Mouse (Mus musculus) midbrain, embryonic 12.5 days (tissue): ENCODE results near the gene Cdh4. TPM values are rescaled to one million over a fixed set of nuclear protein-coding genes. Genes with fewer than 3 reads are reported as not detected.

Experiments used
- ATAC-seq: fragments of 200-750 bp; cut with Nextera tagmentation; 2 replicates; pipeline ENCODE4 v1.8.0; 2017; ENCODE audit warnings: low read depth, moderate TSS enrichment, moderate library complexity; ENCODE audit not compliant: low FRiP score
- H3K27ac ChIP-seq: fragments of 300-500 bp; sonication (generic); replicated peaks from 2 replicates; pipeline ENCODE4 v1.5.1; 2016; ENCODE audit warnings: mild to moderate bottlenecking
- H3K27me3 ChIP-seq: fragments of 300-500 bp; sonication (generic); 2 replicates; pipeline ENCODE4 v1.6.1; 2016; ENCODE audit warnings: mild to moderate bottlenecking
- H3K36me3 ChIP-seq: fragments of 300-500 bp; sonication (generic); 2 replicates; pipeline ENCODE4 v1.6.1; 2016
- H3K4me1 ChIP-seq: fragments of 300-500 bp; sonication (generic); 2 replicates; pipeline ENCODE4 v1.6.1; 2016
- H3K4me2 ChIP-seq: fragments of 300-500 bp; sonication (generic); replicated peaks from 2 replicates; pipeline ENCODE4 v1.6.1; 2016; ENCODE audit warnings: mild to moderate bottlenecking, moderate library complexity
- H3K4me3 ChIP-seq: fragments of 300-500 bp; sonication (generic); 2 replicates; pipeline ENCODE4 v1.5.1; 2016; ENCODE audit warnings: mild to moderate bottlenecking
- H3K9ac ChIP-seq: fragments of 300-500 bp; sonication (generic); replicated peaks from 2 replicates; pipeline ENCODE4 v1.6.1; 2016; ENCODE audit warnings: mild to moderate bottlenecking, moderate library complexity
- H3K9me3 ChIP-seq: fragments of 300-500 bp; sonication (generic); 2 replicates; pipeline ENCODE4 v1.6.1; 2016; ENCODE audit warnings: mild to moderate bottlenecking
- WGBS: fragments of 180-500 bp; shearing (Covaris S2); methylation state at CpG from one replicate; pipeline ENCODE4 v1.1.7; 2016; 5-methylcytosine and 5-hydroxymethylcytosine counted together
- polyA plus RNA-seq: library from polyadenylated mRNA; unstranded; fragments of >200 nt; fragmentation: Nextera tagmentation; extraction: Ambion mirVana; gene quantifications from 2 replicates; pipeline ENCODE4 v1.2.1, GENCODE M21; 2016

Cdh4 gene
- polyA plus RNA-seq, 1 experiment from 2014 or later, result 18.2 TPM

DNA sequence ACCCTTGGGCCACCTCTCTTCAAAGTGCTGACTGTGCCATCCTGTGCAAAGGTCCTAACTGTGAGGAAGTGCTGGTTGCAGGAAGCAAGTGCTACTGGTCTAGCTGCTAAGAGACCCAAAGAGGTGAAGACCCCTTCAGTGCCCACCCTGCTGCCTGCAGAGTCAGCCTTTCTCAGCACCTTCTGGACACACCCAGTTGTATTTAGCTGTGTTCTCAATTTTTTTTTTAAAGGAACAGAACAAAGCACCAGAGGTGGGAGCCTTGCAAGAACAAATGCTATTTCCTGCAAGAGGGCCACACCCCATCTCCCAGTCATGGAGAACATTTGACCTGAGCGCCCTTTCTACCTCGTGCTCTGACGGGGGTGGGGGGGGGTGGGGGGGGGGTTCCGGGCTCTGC is 138.2 kb downstream of the Cdh4 start:
- no peak overlapping the region for H3K4me3 ChIP-seq
- H3K4me2 ChIP-seq, result no peak overlapping the region
- H3K36me3 ChIP-seq, result no peaks in the 10 kb centered on the region
- no peak for ATAC-seq
- H3K4me1 ChIP-seq, result peaks cover 30% of the 10 kb centered on the region
- H3K27me3 ChIP-seq, result peaks cover 4% of the 10 kb centered on the region; the same call in 1 of the 2 replicates
- H3K9ac ChIP-seq, result no peak overlapping the region
- H3K27ac ChIP-seq, result no peak overlapping the region
- WGBS, result 73% methylated on average over 4 of the region's 4 CpGs
- H3K9me3 ChIP-seq, result no peaks in the 10 kb centered on the region

DNA sequence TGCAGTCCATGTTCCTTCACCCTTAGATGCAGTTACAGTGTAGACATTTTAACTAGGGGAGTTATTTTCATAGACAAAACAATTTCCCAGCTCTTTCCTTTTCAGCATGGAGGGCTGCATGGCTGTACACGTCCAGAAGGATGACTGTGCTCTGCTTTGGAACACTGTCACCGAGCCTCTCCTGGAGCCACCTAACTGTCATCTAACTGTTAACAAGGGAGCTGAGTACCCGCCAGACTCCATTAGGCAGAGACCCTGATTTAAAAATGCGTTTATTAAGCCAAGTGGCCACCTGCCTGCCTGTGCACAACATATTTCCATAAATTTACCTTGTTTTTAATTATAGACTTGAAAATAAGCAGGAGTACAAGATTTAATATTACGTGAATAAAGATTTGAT is 138.8 kb downstream of the Cdh4 start:
- Histone ChIP-seq H3K27me3 (peaks cover 4% of the 10 kb centered on the region; the same call in 1 of the 2 replicates), H3K36me3 (no peaks in the 10 kb centered on the region), H3K27ac (no peak overlapping the region), H3K9me3 (no peaks in the 10 kb centered on the region), H3K4me1 (peaks cover 33% of the 10 kb centered on the region), H3K4me2 (no peak overlapping the region), H3K4me3 (no peak overlapping the region), H3K9ac (no peak overlapping the region)
- 80% methylated on average over 5 of the region's 5 CpGs for WGBS
- ATAC-seq, result no peak

DNA sequence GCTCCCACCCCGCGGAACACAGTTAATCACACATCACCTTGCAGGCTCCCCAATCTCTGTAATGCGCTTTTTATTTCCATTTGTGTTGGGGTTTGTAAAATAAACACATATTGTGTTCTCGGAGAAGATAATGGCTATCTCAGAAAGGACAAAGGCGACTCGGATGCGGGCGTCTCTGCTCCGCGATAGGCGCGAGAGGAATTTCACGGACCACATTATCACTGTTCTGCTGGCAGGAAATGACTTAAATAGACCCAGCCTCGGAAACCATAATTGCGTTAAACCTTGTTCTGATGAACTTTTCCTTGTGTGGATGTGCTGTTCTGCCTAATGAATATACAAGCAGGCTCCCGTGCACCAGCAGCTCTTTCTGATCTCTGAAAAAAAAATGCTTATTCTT is 140.7 kb downstream of the Cdh4 start:
- 73% methylated on average over 16 of the region's 16 CpGs for WGBS
- H3K4me1 ChIP-seq, result peaks cover 41% of the 10 kb centered on the region
- H3K4me3 ChIP-seq, result no peak overlapping the region
- no peak for ATAC-seq
- H3K4me2 ChIP-seq, result no peak overlapping the region
- peak overlapping the region; percentile 40; the same call in 1 of the 2 replicates for H3K27ac ChIP-seq
- H3K9me3 ChIP-seq, result no peaks in the 10 kb centered on the region
- peaks cover 12% of the 10 kb centered on the region; the same call in 1 of the 2 replicates for H3K27me3 ChIP-seq
- H3K36me3 ChIP-seq, result no peaks in the 10 kb centered on the region
- no peak overlapping the region for H3K9ac ChIP-seq

DNA sequence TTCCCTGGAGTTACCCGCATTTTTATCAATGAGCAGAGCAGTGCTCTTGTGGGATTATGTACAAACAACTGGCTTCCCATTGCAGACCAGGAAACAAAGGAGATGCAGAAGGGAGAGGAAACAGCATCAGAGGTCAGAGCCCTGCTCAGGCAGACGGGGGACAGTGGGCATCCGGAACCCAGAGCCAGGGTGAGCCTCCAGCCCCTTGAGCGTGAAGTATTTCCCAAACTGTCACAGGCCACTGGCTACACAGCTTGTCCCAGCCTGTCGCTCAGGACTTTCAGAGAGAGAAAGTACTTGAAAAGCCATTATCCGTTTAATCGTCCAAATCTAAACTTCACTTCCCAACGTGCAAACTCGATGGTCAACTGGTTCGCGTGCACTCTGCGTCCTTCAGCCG is 142.4 kb downstream of the Cdh4 start:
- H3K27ac ChIP-seq, result no peak overlapping the region
- H3K4me3 ChIP-seq, result no peak overlapping the region
- no peaks in the 10 kb centered on the region for H3K9me3 ChIP-seq
- WGBS, result 23% methylated on average over 13 of the region's 13 CpGs
- peaks cover 12% of the 10 kb centered on the region; the same call in 1 of the 2 replicates for H3K27me3 ChIP-seq
- H3K9ac ChIP-seq, result no peak overlapping the region
- no peak overlapping the region for H3K4me2 ChIP-seq
- peaks cover 38% of the 10 kb centered on the region for H3K4me1 ChIP-seq
- no peaks in the 10 kb centered on the region for H3K36me3 ChIP-seq
- ATAC-seq, result no peak

DNA sequence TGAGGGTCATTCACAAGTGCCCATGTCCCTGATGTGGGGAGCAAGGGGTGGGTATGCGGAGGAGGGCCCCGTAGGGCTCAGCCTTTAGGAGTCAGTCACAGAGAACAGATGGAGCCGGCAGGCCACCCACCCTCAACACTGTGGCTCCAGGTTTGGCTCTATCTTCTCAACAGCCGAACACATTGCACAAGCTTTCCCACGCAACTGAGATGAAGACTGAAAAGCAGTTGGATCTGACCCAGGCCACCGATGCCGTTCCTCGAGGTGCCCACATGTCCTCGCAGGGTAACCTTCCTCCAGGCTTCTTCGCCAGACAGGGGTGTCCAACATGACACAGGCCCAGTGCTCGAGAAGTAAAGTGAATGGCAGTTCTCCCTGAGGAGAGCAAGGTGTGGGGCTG is 144.2 kb downstream of the Cdh4 start:
- Histone ChIP-seq H3K9me3 (no peaks in the 10 kb centered on the region), H3K4me2 (no peak overlapping the region), H3K27ac (no peak overlapping the region), H3K4me1 (peaks cover 42% of the 10 kb centered on the region), H3K36me3 (no peaks in the 10 kb centered on the region), H3K27me3 (peaks cover 24% of the 10 kb centered on the region), H3K9ac (no peak overlapping the region), H3K4me3 (no peak overlapping the region)
- ATAC-seq, result no peak
- WGBS, result 82% methylated on average over 11 of the region's 11 CpGs

DNA sequence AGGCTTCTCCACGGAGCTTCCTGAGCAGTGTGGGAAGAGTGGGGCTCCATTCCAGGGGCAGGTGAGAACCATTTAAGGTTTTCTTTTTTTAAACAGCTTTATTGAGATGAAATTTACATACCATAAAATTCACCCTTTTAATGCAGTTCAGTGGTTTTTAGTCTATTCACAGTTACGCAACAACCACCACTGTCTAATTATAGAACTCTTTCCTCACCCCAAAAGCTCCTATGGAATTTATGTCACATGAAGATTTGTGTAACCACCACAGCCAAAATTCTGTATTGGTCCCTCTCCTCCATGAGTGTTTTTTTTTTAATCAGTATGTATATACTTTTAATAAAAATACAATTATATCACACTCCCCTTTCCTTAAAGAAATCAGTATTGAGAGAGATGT is 144.8 kb downstream of the Cdh4 start:
- WGBS, result 89% methylated on average over 2 of the region's 2 CpGs
- no peak for ATAC-seq
- H3K36me3 ChIP-seq, result no peaks in the 10 kb centered on the region
- H3K9me3 ChIP-seq, result no peaks in the 10 kb centered on the region
- peaks cover 48% of the 10 kb centered on the region for H3K4me1 ChIP-seq
- H3K27ac ChIP-seq, result no peak overlapping the region
- H3K4me2 ChIP-seq, result no peak overlapping the region
- H3K4me3 ChIP-seq, result no peak overlapping the region
- H3K9ac ChIP-seq, result no peak overlapping the region
- peaks cover 28% of the 10 kb centered on the region for H3K27me3 ChIP-seq

DNA sequence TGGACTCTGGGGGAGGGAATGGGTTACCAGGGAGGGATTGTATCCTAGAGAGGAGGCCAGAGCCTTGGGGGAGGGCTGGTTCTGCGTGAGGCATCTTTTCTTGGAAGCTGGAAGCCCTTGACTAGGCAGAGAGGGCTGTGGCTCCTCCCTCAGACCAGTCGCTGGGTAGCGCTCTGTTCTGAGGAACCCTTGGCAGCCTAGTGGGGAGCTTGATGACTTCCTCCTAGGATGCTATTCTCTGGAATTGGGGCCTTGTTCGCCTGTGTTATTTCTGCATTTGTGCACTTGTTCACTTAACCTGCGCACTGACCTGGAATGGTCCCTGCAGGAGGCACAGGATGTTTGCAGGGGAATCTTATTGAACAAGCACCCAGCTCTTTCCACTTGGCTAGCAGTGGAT is 149.4 kb downstream of the Cdh4 start:
- no peak overlapping the region for H3K4me2 ChIP-seq
- no peak overlapping the region for H3K4me3 ChIP-seq
- 26% methylated on average over 5 of the region's 5 CpGs for WGBS
- no peaks in the 10 kb centered on the region for H3K36me3 ChIP-seq
- H3K27me3 ChIP-seq, result peaks cover 32% of the 10 kb centered on the region
- H3K27ac ChIP-seq, result no peak overlapping the region
- H3K9me3 ChIP-seq, result no peaks in the 10 kb centered on the region
- H3K9ac ChIP-seq, result no peak overlapping the region
- no peak for ATAC-seq
- peaks cover 17% of the 10 kb centered on the region; the same call in 1 of the 2 replicates for H3K4me1 ChIP-seq

DNA sequence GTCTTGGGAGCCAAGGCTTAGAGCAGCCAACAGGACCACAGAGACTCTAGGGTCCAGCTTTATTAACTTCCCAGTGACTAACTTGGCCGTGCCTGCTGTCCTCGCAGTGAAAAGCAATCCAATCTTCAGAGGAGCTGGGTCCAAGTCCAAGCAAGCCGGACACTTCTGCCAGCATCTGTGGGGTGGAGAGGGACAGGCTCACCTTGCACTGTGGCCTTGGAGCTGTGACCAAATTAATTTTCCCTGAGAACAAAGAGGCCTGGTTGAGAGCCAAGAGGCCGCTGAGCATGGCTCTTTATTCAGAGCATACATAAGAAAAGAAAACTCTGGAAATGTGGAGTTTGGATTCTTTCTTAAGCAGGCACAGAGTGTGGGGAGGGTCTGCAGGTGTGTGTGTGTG is 152.8 kb downstream of the Cdh4 start:
- Histone ChIP-seq H3K9ac (no peak overlapping the region), H3K27me3 (peaks cover 30% of the 10 kb centered on the region), H3K9me3 (no peaks in the 10 kb centered on the region), H3K4me2 (no peak overlapping the region), H3K27ac (no peak overlapping the region), H3K36me3 (no peaks in the 10 kb centered on the region), H3K4me3 (no peak overlapping the region), H3K4me1 (peaks cover 24% of the 10 kb centered on the region; the same call in 1 of the 2 replicates)
- no peak for ATAC-seq
- WGBS, result 85% methylated on average over 4 of the region's 4 CpGs

DNA sequence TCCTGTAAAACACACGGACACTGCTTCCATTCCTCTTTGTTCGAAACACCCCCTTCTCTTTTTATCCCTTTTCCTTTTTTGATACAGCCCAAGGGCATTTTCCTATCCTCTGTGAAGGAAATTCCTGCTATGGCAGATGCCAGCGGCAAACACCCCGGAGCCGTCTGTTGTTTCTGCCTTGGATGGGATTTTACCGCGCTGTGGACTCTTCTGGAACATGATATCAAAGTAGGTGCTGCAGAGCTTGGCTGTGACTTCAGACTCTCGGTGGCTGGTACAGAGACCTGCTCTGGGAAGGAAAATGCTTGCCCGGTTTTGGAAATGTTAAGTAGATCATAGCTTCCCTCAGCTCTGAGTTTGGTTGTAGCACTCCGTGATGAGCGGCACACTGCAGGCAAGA is 156.7 kb downstream of the Cdh4 start:
- ATAC-seq, result no peak
- no peak overlapping the region for H3K4me2 ChIP-seq
- H3K9ac ChIP-seq, result no peak overlapping the region
- peaks cover 10% of the 10 kb centered on the region; the same call in 1 of the 2 replicates for H3K4me1 ChIP-seq
- H3K9me3 ChIP-seq, result no peaks in the 10 kb centered on the region
- H3K4me3 ChIP-seq, result no peak overlapping the region
- no peak overlapping the region for H3K27ac ChIP-seq
- 87% methylated on average over 11 of the region's 11 CpGs for WGBS
- H3K36me3 ChIP-seq, result no peaks in the 10 kb centered on the region
- H3K27me3 ChIP-seq, result peaks cover 2% of the 10 kb centered on the region; the same call in 1 of the 2 replicates

DNA sequence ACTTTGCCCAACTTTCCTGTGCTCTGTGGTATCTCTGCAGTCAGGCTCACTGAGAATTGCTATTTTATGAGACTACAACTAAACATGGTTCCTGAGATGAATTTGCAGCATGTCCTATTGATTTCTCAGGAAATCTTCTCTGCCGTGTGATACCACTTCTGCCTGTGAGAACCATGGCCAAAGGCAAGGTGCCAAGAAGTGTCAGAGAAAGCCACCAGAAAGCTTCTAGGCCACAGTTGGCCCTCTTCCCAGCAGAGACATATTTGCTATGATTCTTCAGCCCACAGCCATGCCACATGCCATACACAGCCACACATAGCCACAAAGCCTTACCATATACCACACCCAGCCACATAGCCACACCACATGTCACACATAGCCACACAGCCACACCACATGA is 157.7 kb downstream of the Cdh4 start:
- H3K36me3 ChIP-seq, result no peaks in the 10 kb centered on the region
- no peaks in the 10 kb centered on the region for H3K9me3 ChIP-seq
- 91% methylated on average over 1 of the region's 1 CpGs for WGBS
- H3K4me1 ChIP-seq, result peaks cover 10% of the 10 kb centered on the region; the same call in 1 of the 2 replicates
- no peak overlapping the region for H3K27ac ChIP-seq
- no peak overlapping the region for H3K4me2 ChIP-seq
- H3K9ac ChIP-seq, result no peak overlapping the region
- H3K27me3 ChIP-seq, result no peaks in the 10 kb centered on the region
- H3K4me3 ChIP-seq, result no peak overlapping the region
- no peak for ATAC-seq

DNA sequence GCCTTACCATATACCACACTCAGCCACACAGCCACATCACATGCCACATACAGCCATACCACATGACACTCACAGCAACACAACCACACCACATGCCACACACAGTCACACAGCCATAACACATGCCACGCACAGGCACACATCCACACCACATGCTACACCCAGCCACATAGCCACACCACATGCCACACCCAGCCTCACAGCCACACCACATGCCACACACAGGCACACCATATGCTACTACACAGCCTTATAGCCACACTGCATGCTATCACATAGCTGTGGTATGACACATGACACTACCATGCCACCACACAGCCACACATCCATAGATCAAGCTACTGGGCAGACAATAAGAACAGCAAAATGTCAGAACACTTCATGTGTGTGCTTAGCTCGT is 158.1 kb downstream of the Cdh4 start:
- no peak overlapping the region for H3K9ac ChIP-seq
- 90% methylated on average over 2 of the region's 2 CpGs for WGBS
- no peak overlapping the region for H3K4me2 ChIP-seq
- H3K27ac ChIP-seq, result no peak overlapping the region
- H3K4me1 ChIP-seq, result peaks cover 10% of the 10 kb centered on the region; the same call in 1 of the 2 replicates
- H3K27me3 ChIP-seq, result no peaks in the 10 kb centered on the region
- H3K9me3 ChIP-seq, result no peaks in the 10 kb centered on the region
- no peak overlapping the region for H3K4me3 ChIP-seq
- 0 out of 2 replicates have a peak, but pooled peaks have one; percentile 6 for ATAC-seq
- no peaks in the 10 kb centered on the region for H3K36me3 ChIP-seq

DNA sequence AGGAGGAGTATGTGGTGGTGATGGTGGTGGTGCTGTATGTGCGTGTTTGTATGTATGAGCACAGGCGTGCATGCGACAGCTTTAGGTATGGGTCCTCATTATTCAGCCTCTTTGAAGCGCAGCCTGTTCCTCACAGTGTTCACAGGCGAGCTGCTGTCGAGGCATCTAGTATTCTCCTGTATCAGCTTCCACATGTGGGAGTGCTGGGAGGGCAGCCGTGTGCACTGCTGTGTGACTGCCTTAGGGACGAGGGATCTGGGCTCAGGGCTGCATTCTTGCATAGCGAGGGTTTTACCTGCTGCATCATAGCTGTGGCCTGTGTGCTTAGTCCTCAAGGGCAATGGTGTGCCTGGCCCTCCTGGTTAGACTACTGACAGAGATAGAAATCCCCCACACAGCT is 158.9 kb downstream of the Cdh4 start:
- no peak overlapping the region for H3K27ac ChIP-seq
- no peak overlapping the region for H3K4me3 ChIP-seq
- no peaks in the 10 kb centered on the region for H3K27me3 ChIP-seq
- no peak overlapping the region for H3K9ac ChIP-seq
- WGBS, result 85% methylated on average over 9 of the region's 9 CpGs
- no peaks in the 10 kb centered on the region for H3K36me3 ChIP-seq
- peaks cover 10% of the 10 kb centered on the region; the same call in 1 of the 2 replicates for H3K4me1 ChIP-seq
- no peak overlapping the region for H3K4me2 ChIP-seq
- no peaks in the 10 kb centered on the region for H3K9me3 ChIP-seq
- ATAC-seq, result no peak

DNA sequence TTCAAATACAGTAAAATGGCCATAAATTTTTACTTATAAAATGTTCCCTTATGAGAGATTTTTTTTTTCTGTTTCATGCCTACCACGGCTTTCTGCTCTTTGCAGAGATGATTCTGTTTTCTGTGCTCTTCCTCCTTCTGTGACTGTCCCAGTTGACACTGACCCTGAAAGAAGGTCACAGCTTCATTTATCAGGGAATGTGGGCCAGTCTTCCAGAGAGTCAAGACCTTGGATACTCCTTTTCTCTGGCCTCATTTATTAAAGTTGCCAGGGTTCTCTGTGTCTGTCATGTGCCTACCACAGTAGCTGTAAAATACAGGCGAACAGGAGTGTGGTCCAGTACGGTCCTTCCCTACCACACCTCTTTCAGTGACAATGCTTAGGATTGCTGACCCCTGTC is 162.5 kb downstream of the Cdh4 start:
- 91% methylated on average over 3 of the region's 3 CpGs for WGBS
- no peak for ATAC-seq
- H3K36me3 ChIP-seq, result no peaks in the 10 kb centered on the region
- no peak overlapping the region for H3K4me3 ChIP-seq
- H3K27ac ChIP-seq, result no peak overlapping the region
- H3K9me3 ChIP-seq, result no peaks in the 10 kb centered on the region
- no peak overlapping the region for H3K9ac ChIP-seq
- 0 out of 2 replicates have a peak, but pooled peaks cover 2% of the 10 kb centered on the region for H3K4me1 ChIP-seq
- H3K4me2 ChIP-seq, result no peak overlapping the region
- H3K27me3 ChIP-seq, result no peaks in the 10 kb centered on the region; the same call in 1 of the 2 replicates
